Mouse (Mus musculus): ENCODE measurements around the gene Capn15.
A peak's percentile ranks its signal among the peaks of the same experiment; 100 is the strongest.

Gene Capn15

DNA sequence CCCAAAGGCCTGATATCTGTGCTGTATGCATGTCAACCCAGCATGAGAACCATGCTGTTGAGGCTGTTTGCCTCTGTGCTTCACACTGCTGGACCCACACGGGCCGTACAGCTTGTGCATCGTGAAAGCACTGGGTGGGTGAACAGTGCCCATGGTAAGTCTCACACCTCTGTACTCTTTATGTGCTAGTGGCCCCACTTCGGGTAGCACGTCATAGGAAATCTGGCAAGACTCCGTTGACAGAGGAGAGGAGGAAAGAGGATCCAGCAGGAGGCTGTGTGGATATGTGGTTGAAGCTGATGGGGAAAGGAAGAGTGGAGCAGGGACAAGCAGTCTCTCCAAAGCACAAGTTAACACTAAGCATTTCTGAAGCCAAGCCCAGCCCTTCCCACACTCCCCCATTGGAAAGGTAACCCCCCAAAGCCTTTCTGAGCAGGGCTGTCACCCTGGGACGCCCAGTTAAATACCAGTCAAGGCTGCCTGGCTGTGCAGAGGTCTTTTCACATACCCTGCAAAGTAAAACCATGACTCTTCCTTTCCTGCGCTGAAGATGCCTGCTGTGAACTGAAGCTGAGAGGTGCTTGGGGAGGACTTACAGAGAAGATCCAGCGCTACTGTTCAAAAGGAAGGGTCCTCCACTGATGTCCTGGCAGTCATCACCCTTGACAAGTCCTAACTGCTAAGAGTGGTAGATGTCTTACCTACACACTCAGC lies 67.4 kb downstream of the Capn15 start:
- peak in 1 of 2 experiments; percentile 23 for DNase-seq

DNA sequence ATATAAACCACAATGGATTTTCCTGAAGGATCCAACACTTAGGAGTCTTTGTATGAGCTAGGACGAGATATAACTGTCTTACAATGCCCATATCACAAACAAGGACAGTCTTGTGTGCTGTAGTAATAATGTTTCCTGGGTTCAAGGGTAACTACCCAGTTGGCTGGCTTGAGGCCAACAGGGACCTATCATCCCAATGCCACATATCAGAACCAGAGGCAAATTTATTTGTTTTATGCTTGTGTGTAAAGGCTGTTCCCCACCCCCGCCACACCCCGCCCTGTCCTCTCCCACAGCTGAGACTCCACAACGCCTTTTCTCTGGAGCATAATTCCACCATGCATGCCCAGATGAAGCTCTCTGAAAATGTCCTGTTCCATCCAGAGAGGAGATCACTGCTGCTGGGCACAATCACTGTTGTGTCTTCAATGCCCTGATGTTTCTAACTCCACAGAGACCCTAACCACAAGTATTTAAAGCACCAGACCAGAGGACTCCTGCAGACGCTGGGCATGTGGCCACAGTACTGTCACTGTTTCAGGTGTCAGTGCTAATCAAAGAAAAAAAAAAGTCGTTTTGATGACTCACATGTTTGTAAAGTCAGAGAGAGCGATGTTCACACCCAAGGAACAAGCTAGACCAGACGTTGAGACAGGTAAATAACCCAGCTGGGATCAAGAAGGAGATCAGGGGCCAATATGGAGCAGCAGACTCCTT lies 68.5 kb downstream of the Capn15 start:
- DNase-seq, result no peak

DNA sequence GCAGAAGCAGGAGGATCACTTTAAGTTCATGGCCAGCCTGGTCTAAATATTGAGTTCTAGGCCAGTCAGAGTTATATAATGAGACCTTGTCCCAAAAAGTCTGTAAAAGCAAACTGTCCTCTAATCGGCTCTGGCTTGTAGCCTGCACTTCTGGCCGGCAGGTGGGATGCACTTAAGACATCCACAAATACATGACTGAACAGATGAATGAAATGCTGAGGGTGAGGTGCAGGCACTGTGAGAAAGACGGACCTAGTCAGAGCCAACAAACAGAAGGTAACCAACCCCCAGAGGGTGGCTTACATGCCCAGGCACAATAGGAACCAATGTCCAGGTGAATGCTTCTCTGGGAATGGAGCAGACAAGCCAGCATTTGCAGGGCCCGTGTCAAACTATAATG lies 71.3 kb downstream of the Capn15 start:
- DNase-seq, result peak; percentile 39 to 43

DNA sequence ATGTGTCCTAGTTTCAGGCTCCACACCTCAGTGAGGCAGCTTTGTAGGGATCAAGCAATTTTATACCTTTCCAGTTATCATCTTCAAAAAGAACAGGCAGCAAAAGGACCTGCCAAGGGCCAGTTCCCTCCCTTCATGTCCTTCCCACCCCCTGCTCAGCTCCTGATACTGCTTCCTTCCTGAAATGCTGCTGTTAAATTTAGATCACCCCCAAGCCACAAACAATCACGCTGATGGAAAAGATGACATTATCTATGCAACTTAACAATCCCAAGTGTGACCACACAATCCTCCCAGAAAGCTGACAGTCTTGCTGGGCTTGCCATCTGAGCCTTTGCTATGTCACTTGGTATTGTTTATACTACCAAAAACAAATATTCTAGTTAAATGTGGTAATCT lies 71.7 kb downstream of the Capn15 start:
- DNase-seq, result no peak

DNA sequence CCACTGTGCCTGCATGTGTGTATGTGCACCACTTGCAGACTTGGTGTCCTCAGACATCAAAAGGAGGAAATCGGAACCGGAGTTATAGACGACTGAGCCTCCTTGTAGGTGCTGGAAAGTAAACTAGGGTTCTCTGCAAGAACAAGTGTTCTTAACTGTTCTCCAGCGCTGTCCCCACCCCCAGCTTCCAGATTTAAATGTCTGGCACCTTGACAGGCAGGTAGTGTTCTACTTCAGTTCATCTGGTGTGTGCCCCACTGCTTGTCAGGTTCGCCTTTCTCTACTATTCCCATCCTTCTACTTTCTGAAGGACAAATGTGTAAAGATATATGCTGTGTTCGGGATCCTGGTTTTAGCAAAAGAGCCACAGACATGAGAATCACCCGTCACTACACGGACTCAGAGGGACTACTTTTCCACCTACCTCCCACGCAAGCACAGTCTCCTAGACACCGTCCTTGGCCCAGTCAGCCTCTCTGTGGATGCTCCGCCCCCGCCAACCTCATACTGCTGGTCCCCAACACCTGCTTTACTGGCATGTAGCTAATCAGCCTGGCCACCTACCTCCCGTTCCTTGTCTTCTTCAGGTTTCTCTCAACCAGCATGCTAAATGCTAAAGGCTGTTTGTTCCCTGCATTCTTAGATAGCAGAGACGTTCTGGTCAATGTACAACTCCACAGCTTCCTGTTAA lies 72.3 kb downstream of the Capn15 start:
- peak; percentile 82 to 88 for DNase-seq

DNA sequence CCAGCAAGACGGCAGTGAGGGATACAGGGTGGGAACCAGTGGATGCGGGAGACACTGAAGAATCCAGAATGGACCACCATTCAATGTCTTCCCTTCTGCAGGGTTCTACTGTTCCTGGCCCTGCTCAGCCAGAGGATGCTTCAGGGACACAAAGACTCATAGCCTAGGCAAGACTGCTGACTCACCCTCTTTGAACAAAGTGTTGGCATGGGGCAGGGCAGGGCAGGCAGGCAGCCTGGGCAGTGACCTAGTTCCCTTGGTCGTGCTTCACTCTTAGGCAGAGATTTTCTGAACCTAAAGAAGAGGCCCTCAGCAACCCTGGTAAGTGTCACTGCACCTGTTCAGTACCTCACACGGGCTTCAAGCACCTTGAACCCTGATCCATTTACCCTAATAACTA lies 73.8 kb downstream of the Capn15 start:
- peak; percentile 77 to 89 for DNase-seq

Measured in cerebellum, adult 18-20 months (tissue).